Mouse (Mus musculus): ENCODE data around the gene A030005L19Rik.
"Not testable (repeated sequence)": the region's sequence is repeated elsewhere in the genome, so short reads cannot be mapped to it uniquely, and the experiment has no call there.

Gene A030005L19Rik

GRCm38 (mm10) chr1:82913025-82913424 is at the start of gene A030005L19Rik:
Gene A030005L19Rik (plus strand): TSS chr1:82913325.
- DNase-seq (ENCODE audit: low spot score): no peak

DNA sequence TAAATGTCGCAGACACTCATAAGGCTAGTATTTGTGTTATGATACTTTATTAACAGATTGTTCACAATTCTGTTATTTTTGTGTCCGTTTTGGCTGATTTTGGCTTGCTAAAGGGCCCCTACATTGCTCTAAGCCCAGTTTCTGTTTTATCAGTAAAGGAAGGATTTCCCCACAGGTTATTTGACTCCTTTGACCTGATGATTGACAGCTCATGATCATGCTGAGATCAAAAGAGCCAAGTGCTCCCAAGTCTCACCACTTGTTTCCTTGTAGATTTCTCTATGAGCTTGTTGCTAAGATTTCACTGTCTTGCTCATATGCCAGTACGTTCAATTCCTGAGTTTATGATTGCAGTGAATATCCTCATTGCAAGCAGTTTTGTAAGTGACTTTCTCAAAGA is 42.9 kb upstream of the A030005L19Rik start:
- DNase-seq (ENCODE audit: low spot score): no peak

DNA sequence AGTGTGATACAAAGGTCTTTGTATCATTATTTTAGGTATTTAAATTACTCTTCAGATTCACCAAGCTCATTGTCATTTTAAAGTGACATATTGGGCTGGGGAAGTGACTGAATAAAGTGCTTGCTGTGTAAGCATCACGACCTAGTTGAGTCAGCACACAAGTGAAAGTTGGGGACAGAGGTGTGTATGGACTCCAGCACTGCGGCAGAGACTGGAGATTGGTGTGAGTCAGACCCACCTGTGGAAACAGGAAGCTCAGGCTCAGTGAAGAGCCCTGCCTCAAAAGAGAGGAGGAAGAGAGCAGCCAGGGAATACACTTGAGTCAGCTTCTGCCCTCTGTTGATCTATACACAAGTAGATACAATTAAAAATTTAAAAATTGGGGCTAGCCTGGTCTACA is 34.0 kb upstream of the A030005L19Rik start:
- DNase-seq (ENCODE audit: low spot score): no peak

GRCm38 (mm10) chr1:82880196-82880595 is 32.9 kb upstream of the A030005L19Rik start:
- DNase-seq (ENCODE audit: low spot score): no peak

GRCm38 (mm10) chr1:82893269-82893668 is 19.9 kb upstream of the A030005L19Rik start:
- DNase-seq (ENCODE audit: low spot score): no peak

GRCm38 (mm10) chr1:82900567-82900966 is 12.6 kb upstream of the A030005L19Rik start:
- DNase-seq (ENCODE audit: low spot score): no peak

DNA sequence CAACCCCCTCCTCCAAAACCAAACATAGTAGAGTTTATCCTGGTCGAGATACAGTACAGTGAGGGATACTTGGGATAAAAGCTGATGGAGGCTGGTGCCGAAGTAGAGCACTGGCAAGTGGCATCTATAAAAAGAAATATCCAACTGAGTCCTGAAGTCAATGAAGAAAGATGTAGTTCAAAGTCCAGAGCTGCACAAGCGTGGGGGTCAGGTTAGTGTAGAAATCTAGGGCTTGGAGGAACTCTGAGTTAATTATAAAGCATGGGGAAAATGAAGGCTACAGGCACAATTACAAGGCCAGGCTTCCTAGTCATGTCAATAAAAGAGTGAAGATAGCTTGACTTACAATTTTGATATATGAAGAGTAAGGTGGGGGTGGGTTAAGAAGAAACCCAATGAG is 11.9 kb upstream of the A030005L19Rik start:
- no peak for DNase-seq (ENCODE audit: low spot score)

DNA sequence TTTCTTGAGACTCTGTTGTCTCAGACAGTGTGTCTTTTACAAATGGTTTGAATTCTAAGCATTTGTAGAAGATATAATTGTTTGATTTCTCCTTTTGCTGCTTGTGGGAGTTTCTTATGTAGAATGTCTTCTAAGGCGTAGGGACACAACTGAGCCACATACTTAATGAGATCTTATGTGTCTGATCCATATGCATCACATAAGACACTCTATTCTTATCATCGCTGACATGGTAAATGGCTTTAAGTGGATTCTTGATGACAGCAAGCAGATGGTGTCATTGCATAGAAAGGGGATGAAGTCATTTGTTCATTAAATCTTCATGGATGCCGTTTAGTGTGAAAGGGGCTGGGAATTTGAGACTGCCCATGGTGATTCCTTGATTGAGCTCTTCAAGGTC is 7.2 kb upstream of the A030005L19Rik start:
- no peak for DNase-seq (ENCODE audit: low spot score)

GRCm38 (mm10) chr1:82913434-82913833 is 309 bp downstream of the A030005L19Rik start:
- DNase-seq (ENCODE audit: low spot score): not testable (repeated sequence)

GRCm38 (mm10) chr1:82924650-82925049 is 11.5 kb downstream of the A030005L19Rik start, which contains the start of gene A030014E15Rik:
Gene A030014E15Rik (plus strand): TSS chr1:82924917.
- DNase-seq (ENCODE audit: low spot score): no peak

GRCm38 (mm10) chr1:82930558-82930957 is 17.4 kb downstream of the A030005L19Rik start:
- DNase-seq (ENCODE audit: low spot score): not testable (repeated sequence)

GRCm38 (mm10) chr1:82931326-82931725 is 18.2 kb downstream of the A030005L19Rik start, which contains the start of gene Gm6217:
Gene Gm6217 (minus strand): TSS chr1:82931399.
- not testable (repeated sequence) for DNase-seq (ENCODE audit: low spot score)

GRCm38 (mm10) chr1:82938666-82939065 is 25.5 kb downstream of the A030005L19Rik start:
- no peak for DNase-seq (ENCODE audit: low spot score)

DNA sequence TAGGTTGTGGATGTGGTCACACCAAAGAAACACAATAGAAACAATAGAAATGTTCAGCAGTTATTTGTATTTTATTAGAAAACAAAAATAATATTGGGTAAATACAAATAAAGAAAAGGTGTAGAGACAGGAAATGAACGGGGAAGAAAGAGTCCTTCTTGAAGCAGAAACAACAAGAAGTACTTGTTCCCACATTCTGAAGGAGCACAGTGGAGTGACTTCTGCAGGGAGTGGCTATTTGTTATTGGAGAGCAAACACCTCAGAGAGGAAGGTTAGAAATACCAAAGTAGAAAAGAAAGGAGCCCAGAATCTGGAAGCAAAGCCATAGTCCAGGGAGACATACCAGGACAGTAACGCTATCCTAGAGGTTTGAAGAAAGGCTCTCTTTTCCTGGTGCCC is 29.4 kb downstream of the A030005L19Rik start:
- not testable (repeated sequence) for DNase-seq (ENCODE audit: low spot score)

- not testable (repeated sequence) for DNase-seq (ENCODE audit: low spot score)
These were observed 30.2 kb downstream of the A030005L19Rik start, which contains the start of gene A030003K21Rik for GRCm38 (mm10) chr1:82943295-82943694. Gene A030003K21Rik (minus strand): TSS chr1:82943388.

GRCm38 (mm10) chr1:82946029-82946428 is 32.9 kb downstream of the A030005L19Rik start:
- DNase-seq (ENCODE audit: low spot score): not testable (repeated sequence)

- DNase-seq (ENCODE audit: low spot score): no peak
These were observed 35.5 kb downstream of the A030005L19Rik start for GRCm38 (mm10) chr1:82948601-82949000.

DNA sequence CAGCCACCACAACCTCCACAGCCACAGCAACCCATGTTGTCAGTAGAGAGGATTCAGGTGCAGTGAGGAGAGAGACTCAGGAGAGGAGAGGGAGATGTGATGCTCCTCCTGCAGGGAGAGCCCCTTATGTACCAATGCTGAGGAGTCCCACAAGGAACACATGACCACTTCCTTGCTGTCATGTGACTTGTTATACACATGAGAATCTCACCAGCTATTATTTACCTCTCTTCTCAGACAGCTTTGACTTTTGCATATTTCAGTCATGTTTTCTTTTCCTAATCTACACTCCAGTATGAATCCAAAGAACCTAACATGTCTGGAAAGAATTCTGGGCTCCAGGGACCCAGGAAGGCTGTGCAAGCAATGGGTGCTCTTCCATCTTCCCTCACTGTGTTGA is 42.8 kb downstream of the A030005L19Rik start, which contains the start of gene Gm7544:
Gene Gm7544 (minus strand): TSS at position 101 of the 400 bp plus-strand sequence.
- DNase-seq (ENCODE audit: low spot score): not testable (repeated sequence)

- no peak for DNase-seq (ENCODE audit: low spot score)
These were observed 46.8 kb downstream of the A030005L19Rik start, which contains the start of gene Gm47955 for GRCm38 (mm10) chr1:82959870-82960385. Gene Gm47955 (plus strand): TSS chr1:82960286.
